Mouse (Mus musculus): ENCODE measurements at regions not wholly inside any gene's neighbourhood (a gene's known extent, or its start where the extent isn't known, plus 50 kb on each side); places are given as distances from the start of the nearest gene placed in this dataset.
A peak's percentile ranks its signal among the peaks of the same experiment; 100 is the strongest.

DNA sequence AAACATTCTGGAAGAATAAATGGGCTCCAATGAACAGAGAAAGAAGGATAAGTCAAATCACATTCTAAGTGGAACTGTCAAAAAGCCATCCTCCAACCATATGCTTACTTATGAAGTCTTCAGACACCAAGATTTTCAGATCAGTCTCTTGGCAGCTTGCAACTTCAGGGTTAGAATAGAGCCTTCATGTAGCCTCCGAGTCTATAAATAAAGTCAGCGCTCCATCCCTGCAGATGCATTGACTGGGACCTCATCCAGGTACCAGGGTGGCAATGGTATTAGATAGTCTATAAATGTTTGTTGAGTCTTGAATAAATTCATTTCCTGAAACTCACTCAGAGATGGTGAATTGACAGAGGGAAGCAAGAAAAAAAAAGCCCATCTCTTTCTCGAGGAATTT lies 107.2 kb upstream of the Eepd1 start:
- Histone ChIP-seq H3K27me3 (replicated peaks) (no peaks in the 10 kb centered on the region), H3K27ac (ENCODE audit: poor library complexity, severe bottlenecking) (no peak overlapping the region), H3K4me1 (replicated peaks) (no peaks in the 10 kb centered on the region), H3K4me3 (no peak overlapping the region), H3K9ac (no peak overlapping the region), H3K4me2 (no peak overlapping the region), H3K9me3 (replicated peaks) (no peaks in the 10 kb centered on the region), H3K36me3 (no peaks in the 10 kb centered on the region)
- ATAC-seq (ENCODE audit: insufficient number of reproducible peaks, low FRiP score), result no peak
- 80% methylated on average over 3 of the region's 3 CpGs for WGBS

DNA sequence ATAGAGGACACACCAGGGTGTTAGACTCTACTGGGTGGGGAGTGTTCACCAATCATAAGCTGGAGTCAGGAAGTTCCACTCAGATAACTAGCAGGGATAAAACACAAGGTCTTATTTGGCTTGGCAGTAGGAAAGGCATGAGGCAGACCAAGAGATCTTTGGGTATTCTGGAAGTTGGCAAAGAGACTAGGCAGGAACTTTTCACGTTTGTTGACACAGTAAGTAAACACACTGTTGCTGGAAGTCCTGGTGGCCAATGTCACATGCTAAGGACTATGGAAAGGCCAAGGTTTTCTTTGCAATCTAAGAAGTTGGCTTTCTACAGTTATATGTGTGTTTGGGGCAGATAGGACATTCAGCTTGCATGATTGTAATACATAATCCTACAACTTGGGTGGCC lies 105.1 kb upstream of the Eepd1 start:
- Histone ChIP-seq H3K9ac (no peak overlapping the region), H3K9me3 (replicated peaks) (no peaks in the 10 kb centered on the region), H3K4me3 (no peak overlapping the region), H3K27me3 (replicated peaks) (no peaks in the 10 kb centered on the region), H3K4me1 (replicated peaks) (no peaks in the 10 kb centered on the region), H3K27ac (ENCODE audit: poor library complexity, severe bottlenecking) (no peak overlapping the region), H3K4me2 (no peak overlapping the region), H3K36me3 (no peaks in the 10 kb centered on the region)
- 27% methylated on average over 1 of the region's 1 CpGs for WGBS
- ATAC-seq (ENCODE audit: insufficient number of reproducible peaks, low FRiP score), result no peak

DNA sequence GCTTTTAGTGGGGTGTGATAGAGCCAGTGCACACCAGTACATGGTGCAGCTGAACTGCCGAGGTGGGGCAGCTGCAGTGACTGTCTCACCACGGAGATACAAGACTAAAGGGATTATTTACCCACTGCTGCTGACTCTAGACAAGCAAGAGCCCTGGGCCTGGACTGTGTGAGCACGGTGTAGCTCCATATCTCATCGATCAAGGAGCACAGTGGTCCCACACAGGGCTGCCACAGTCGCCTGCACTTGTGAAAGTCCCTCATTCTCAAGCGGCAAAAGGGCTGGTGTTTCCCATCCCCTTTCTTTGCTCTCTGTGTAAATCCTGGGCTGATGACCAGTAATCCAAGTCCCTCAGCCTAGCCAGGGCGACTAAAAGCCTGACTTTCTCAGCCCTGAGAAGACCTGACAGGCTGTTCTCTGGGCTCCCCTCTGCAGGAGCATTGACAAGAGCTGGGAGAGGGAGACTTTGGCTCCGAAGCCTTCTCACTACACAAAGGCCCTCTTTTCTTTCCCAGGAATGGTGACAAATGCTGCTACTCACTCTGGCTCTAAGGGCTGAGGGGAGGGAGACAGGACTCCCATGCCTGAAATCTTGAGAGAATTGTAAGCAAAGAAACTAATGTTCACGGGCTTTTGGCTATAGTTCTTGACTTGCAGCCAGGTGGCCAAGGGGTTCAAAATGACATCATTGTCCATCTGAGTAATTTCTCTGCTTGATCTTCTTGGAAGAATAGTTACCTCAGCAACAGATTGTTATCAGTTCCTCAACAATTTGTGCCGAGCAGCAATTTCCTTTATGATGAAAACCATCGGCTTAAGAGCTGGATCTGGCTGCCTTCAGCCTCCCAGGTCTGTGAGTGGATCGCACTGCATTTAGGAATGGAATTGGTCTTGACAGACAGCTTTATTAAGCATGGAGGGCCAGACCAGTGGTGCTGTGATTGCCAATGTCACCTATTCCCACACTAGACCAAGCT lies 103.3 kb upstream of the Eepd1 start:
- ATAC-seq (ENCODE audit: insufficient number of reproducible peaks, low FRiP score), result peak; percentile 39; the same call in 1 of the 2 replicates
- Histone ChIP-seq H3K27me3 (replicated peaks) (no peaks in the 10 kb centered on the region), H3K4me2 (no peak overlapping the region), H3K36me3 (no peaks in the 10 kb centered on the region), H3K4me3 (no peak overlapping the region), H3K9me3 (replicated peaks) (no peaks in the 10 kb centered on the region), H3K4me1 (replicated peaks) (no peaks in the 10 kb centered on the region), H3K9ac (no peak overlapping the region), H3K27ac (ENCODE audit: poor library complexity, severe bottlenecking) (no peak overlapping the region)
- 53% methylated on average over 12 of the region's 12 CpGs for WGBS

DNA sequence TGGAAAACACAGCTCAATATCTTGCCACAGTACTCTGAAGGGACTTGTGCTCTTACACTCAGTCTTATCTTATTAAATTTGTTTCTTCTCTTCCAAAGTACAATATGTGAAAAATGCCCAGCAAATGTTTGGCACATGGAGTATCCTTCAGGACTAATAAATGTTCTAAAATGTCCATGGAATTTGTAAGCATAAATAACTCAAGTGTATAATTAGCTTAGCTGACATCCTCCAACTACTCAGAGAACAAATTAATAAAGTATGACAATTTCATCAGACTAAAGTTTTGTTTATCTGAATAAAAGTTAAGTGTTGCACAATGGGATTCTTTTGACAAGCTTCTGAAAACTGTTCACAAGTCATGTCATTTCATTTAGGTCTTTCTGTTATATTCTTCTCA lies 96.0 kb upstream of the Eepd1 start:
- H3K4me2 ChIP-seq, result no peak overlapping the region
- no peak for ATAC-seq (ENCODE audit: insufficient number of reproducible peaks, low FRiP score)

DNA sequence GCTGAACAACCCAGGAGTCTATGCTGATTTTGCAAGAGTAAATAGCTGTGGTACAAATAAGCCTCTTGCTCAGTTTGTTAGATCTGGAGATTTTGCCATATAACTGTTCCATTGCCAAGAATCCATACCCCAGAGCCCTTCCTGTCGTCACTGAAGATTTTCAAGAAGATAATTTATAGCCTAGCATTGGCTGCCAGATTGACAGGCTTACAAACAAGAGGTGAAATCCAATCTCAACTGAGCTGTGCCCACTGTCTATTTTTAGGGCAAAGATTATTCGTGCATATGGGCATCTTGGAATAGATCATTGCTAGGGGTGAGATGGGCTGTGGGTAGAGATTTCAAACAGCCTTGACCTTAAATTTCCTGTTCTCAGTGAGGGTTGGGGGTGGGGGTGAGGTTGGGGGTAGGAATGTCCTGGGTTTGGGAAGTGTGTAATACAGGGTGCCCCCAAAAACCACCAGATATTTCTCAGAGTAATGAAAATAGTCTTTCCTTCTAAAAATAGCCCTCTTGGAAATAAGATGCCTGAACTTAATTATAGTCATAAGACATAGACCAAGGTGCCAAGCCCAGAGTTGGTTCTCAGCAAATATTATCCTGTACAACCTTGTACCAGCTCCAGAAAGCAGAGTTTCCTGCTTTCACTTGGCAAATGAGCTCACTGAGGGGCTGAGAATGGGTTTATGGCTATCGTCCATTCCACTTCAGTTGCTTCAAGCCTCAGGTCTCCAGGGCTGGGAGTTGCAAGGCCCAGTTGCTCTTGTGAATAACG lies 93.3 kb upstream of the Eepd1 start:
- Histone ChIP-seq H3K9me3 (replicated peaks) (no peaks in the 10 kb centered on the region), H3K4me1 (replicated peaks) (no peaks in the 10 kb centered on the region), H3K27me3 (replicated peaks) (no peaks in the 10 kb centered on the region), H3K36me3 (no peaks in the 10 kb centered on the region), H3K9ac (no peak overlapping the region), H3K4me2 (no peak overlapping the region), H3K27ac (ENCODE audit: poor library complexity, severe bottlenecking) (no peak overlapping the region), H3K4me3 (no peak overlapping the region)
- no peak for ATAC-seq (ENCODE audit: insufficient number of reproducible peaks, low FRiP score)
- 68% methylated on average over 4 of the region's 4 CpGs for WGBS

More for the DNA sequence above, 96.0 kb upstream of the Eepd1 start:
- H3K27ac ChIP-seq (ENCODE audit: poor library complexity, severe bottlenecking), result no peak overlapping the region
- no peak overlapping the region for H3K9ac ChIP-seq
- no peaks in the 10 kb centered on the region for H3K9me3 ChIP-seq (replicated peaks)
- H3K27me3 ChIP-seq (replicated peaks), result no peaks in the 10 kb centered on the region
- no peaks in the 10 kb centered on the region for H3K36me3 ChIP-seq
- H3K4me1 ChIP-seq (replicated peaks), result no peaks in the 10 kb centered on the region
- no peak overlapping the region for H3K4me3 ChIP-seq

DNA sequence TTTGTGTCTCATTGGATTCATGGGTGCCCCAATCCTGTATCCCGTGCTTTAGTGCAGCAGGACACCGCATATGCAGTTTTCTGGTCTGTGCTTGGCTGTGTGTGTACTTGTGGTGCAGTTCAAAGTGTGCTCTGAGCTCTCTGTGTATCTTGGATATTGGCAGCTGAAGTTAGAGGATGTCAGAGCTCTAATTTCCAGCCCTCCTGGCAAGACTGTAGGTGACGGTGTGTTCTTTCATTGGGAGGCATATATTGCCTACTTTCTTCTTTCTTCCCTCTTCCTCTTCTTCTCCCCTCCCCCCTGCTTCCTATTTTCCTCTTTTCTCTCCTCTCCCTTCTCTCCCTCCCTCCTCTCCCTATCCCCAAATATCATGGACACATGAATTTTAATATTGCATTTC lies 92.0 kb upstream of the Eepd1 start:
- H3K9me3 ChIP-seq (replicated peaks), result no peaks in the 10 kb centered on the region
- 83% methylated on average over 3 of the region's 3 CpGs for WGBS
- no peak overlapping the region for H3K9ac ChIP-seq
- no peaks in the 10 kb centered on the region for H3K4me1 ChIP-seq (replicated peaks)
- H3K36me3 ChIP-seq, result no peaks in the 10 kb centered on the region
- ATAC-seq (ENCODE audit: insufficient number of reproducible peaks, low FRiP score), result no peak
- no peak overlapping the region for H3K4me2 ChIP-seq
- H3K27me3 ChIP-seq (replicated peaks), result no peaks in the 10 kb centered on the region
- no peak overlapping the region for H3K4me3 ChIP-seq
- H3K27ac ChIP-seq (ENCODE audit: poor library complexity, severe bottlenecking), result no peak overlapping the region

DNA sequence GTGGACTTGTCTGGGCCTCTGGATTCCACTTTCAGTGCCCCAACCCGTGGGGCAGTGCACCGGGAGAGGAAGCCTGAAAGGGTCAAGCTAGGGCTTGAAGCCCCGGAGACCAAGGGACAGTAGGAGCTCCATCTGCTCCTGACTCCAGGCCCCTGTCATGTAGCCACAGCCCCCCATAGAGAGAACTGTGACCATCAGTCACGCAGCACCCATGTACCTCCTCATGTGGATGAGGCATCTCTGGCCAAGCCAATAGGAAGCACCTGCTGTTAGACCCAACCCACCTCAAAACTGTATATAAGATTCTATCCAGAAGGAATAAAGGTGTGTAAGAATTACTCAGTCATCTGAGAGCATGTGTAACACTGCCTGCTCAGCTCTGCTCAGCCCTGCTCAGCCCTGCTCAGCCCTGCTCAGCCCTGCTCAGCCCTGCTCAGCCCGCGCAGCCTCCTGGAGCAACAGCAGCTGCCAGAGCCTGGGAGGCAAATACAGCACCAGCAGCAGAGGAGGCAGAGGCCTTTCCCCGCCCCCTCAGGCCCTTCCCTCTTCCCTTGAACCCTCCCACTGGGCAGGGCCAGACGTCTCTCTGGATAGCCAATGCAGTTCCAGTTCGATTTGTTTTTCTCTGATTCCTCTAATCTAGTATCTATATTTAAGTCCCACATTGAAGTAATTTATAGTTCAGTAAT lies 80.6 kb upstream of the Eepd1 start:
- no peaks in the 10 kb centered on the region for H3K27me3 ChIP-seq (replicated peaks)
- H3K4me1 ChIP-seq (replicated peaks), result no peaks in the 10 kb centered on the region; the same call in 1 of the 2 replicates
- H3K4me3 ChIP-seq, result no peak overlapping the region
- H3K9me3 ChIP-seq (replicated peaks), result no peaks in the 10 kb centered on the region
- no peak overlapping the region for H3K9ac ChIP-seq
- peak; percentile 48; the same call in 1 of the 2 replicates for ATAC-seq (ENCODE audit: insufficient number of reproducible peaks, low FRiP score)
- 35% methylated on average over 9 of the region's 9 CpGs for WGBS
- no peaks in the 10 kb centered on the region for H3K36me3 ChIP-seq
- no peak overlapping the region for H3K4me2 ChIP-seq
- no peak overlapping the region for H3K27ac ChIP-seq (ENCODE audit: poor library complexity, severe bottlenecking)

DNA sequence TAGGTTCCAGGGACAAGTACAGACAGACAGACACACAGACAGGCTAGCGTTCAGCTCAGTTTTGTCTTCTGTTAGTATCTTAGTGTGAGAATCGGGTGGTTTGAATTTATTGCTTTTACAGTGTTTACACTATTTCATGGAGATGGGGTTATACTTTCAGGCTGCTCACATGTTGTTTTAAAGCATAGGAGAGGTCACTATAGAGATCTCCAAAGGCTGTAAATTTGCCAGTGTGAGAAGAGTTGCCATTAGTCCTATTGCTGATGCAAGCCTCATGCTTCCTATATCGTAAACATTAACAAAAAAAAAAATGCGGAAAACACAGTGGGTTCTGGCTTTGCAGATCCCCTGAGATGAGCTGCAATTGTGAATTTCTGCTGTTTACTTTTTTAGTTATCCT lies 75.5 kb upstream of the Eepd1 start:
- no peak overlapping the region for H3K4me3 ChIP-seq
- H3K9me3 ChIP-seq (replicated peaks), result no peaks in the 10 kb centered on the region
- no peak overlapping the region for H3K9ac ChIP-seq
- WGBS, result 87% methylated on average over 4 of the region's 4 CpGs
- H3K4me2 ChIP-seq, result no peak overlapping the region
- H3K36me3 ChIP-seq, result no peaks in the 10 kb centered on the region
- no peaks in the 10 kb centered on the region for H3K4me1 ChIP-seq (replicated peaks)
- no peaks in the 10 kb centered on the region for H3K27me3 ChIP-seq (replicated peaks)
- no peak for ATAC-seq (ENCODE audit: insufficient number of reproducible peaks, low FRiP score)
- no peak overlapping the region for H3K27ac ChIP-seq (ENCODE audit: poor library complexity, severe bottlenecking)

DNA sequence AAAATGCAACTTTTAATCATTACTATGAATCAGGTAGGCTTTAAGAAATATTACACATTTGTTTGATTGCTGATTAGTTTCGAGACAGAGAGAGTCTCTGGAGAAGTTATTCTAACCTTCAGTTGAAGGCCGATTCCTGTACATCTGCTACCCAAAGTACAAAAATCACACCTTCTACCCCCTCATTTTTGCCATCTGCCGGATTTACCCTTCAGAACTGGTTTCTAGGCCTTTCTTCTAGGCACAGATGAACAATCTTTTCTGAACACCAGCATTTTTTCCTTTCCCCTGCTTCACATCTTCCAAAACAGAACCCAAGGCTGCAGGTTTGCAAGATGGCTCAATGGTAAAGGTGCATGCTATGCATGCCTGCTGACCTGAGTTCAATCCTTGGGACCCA lies 72.8 kb upstream of the Eepd1 start:
- H3K4me1 ChIP-seq (replicated peaks), result no peaks in the 10 kb centered on the region
- H3K27ac ChIP-seq (ENCODE audit: poor library complexity, severe bottlenecking), result no peak overlapping the region
- no peak for ATAC-seq (ENCODE audit: insufficient number of reproducible peaks, low FRiP score)
- no peak overlapping the region for H3K9ac ChIP-seq
- H3K4me3 ChIP-seq, result no peak overlapping the region
- no peaks in the 10 kb centered on the region for H3K9me3 ChIP-seq (replicated peaks)
- H3K4me2 ChIP-seq, result no peak overlapping the region
- H3K36me3 ChIP-seq, result no peaks in the 10 kb centered on the region
- WGBS, result 83% methylated on average over 3 of the region's 3 CpGs
- no peaks in the 10 kb centered on the region for H3K27me3 ChIP-seq (replicated peaks)

DNA sequence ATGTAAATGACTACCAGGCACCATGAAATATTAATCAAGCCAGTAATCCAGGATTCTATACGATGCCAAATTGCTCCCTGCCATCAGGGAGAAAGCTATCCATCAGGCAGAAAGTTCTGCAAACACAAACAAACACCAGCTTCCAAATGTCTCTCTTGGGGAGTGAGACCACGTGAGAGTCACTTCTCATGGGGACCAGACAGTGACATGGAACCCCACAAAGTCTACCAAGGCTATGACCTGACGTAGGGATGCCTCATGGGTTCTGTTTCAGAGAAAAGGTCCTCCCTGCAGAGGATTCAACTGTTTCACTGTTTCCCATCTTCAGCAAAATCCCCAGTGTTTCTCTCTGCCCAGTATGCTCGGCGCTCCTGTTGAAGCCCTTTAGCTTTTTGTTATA lies 71.6 kb upstream of the Eepd1 start:
- no peak for ATAC-seq (ENCODE audit: insufficient number of reproducible peaks, low FRiP score)
- Histone ChIP-seq H3K4me3 (no peak overlapping the region), H3K9ac (no peak overlapping the region), H3K36me3 (no peaks in the 10 kb centered on the region), H3K4me2 (no peak overlapping the region), H3K9me3 (replicated peaks) (no peaks in the 10 kb centered on the region), H3K27ac (ENCODE audit: poor library complexity, severe bottlenecking) (no peak overlapping the region), H3K27me3 (replicated peaks) (no peaks in the 10 kb centered on the region), H3K4me1 (replicated peaks) (peaks cover 7% of the 10 kb centered on the region)
- 71% methylated on average over 5 of the region's 5 CpGs for WGBS

DNA sequence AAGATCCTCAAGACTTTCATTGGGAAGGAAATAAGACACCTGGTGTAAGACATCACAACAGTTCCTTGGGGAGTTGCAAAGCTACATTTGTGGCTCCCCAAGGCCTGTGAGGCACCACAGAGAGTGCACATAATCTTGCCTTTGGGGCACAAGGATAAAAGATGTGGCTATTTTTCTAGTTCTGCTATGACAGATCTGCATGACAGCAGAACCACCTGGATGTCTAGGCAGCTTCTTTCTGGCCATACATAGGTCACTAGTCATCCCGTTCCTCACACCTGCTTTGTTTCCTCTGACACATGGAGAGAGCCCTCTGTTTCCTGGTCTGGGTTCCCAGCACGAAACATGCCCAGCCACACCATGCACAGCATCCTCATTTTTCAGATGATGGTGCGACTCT lies 67.5 kb upstream of the Eepd1 start:
- no peak overlapping the region for H3K4me3 ChIP-seq
- H3K36me3 ChIP-seq, result no peaks in the 10 kb centered on the region
- H3K4me1 ChIP-seq (replicated peaks), result peaks cover 10% of the 10 kb centered on the region
- H3K4me2 ChIP-seq, result no peak overlapping the region
- 0 out of 2 replicates have a peak, but pooled peaks cover 3% of the 10 kb centered on the region for H3K9me3 ChIP-seq (replicated peaks)
- ATAC-seq (ENCODE audit: insufficient number of reproducible peaks, low FRiP score), result no peak
- WGBS, result 84% methylated on average over 3 of the region's 3 CpGs
- H3K27me3 ChIP-seq (replicated peaks), result no peaks in the 10 kb centered on the region
- no peak overlapping the region for H3K9ac ChIP-seq
- H3K27ac ChIP-seq (ENCODE audit: poor library complexity, severe bottlenecking), result no peak overlapping the region
